Mouse (Mus musculus) induced T-regulatory cell, adult 2 months (primary cell): ENCODE measurements at regions not wholly inside any gene's neighbourhood (a gene's known extent, or its start where the extent isn't known, plus 50 kb on each side); places are given as distances from the start of the nearest gene placed in this dataset.

Experiments used
- DNase-seq: peaks from one replicate; pipeline ENCODE4 v3.0.0-alpha.2; 2012; ENCODE audit warnings: low read depth

GRCm38 (mm10) chr2:48734521-48734920, 79.4 kb upstream of the Acvr2a start:
- DNase-seq = no peak

GRCm38 (mm10) chr2:48736312-48736711, 77.6 kb upstream of the Acvr2a start:
- DNase-seq = no peak
